Mouse (Mus musculus) ES-Bruce4 (cell line): ENCODE measurements around the gene Sept5.

ENCODE experiments used
- CTCF ChIP-seq: IDR thresholded peaks from one replicate; pipeline ENCODE4 v1.8.1; 2011; ENCODE audit warnings: low read depth, low read length
- EP300 ChIP-seq: IDR thresholded peaks from 2 replicates; pipeline ENCODE4 v1.6.1; 2011; ENCODE audit warnings: low read depth, low read length; ENCODE audit not compliant: insufficient read depth
- POLR2A ChIP-seq: IDR thresholded peaks from one replicate; pipeline ENCODE4 v1.8.1; 2011; ENCODE audit warnings: low read length; ENCODE audit not compliant: insufficient read depth

- TF ChIP-seq POLR2A (no peak), EP300 (no peak), CTCF (no peak)
Observed at GRCm38 (mm10) chr16:18649126-18649525, 19.4 kb upstream of the Sept5 start.
